Mouse (Mus musculus): ENCODE results near the gene Aanat. TPM values are rescaled to one million over a fixed set of nuclear protein-coding genes. Genes with fewer than 3 reads are reported as not detected.
"Not testable (repeated sequence)": the region's sequence is repeated elsewhere in the genome, so short reads cannot be mapped to it uniquely, and the experiment has no call there.

Aanat gene
- total RNA-seq, 2 experiments from 2014 or later: not detected

DNA sequence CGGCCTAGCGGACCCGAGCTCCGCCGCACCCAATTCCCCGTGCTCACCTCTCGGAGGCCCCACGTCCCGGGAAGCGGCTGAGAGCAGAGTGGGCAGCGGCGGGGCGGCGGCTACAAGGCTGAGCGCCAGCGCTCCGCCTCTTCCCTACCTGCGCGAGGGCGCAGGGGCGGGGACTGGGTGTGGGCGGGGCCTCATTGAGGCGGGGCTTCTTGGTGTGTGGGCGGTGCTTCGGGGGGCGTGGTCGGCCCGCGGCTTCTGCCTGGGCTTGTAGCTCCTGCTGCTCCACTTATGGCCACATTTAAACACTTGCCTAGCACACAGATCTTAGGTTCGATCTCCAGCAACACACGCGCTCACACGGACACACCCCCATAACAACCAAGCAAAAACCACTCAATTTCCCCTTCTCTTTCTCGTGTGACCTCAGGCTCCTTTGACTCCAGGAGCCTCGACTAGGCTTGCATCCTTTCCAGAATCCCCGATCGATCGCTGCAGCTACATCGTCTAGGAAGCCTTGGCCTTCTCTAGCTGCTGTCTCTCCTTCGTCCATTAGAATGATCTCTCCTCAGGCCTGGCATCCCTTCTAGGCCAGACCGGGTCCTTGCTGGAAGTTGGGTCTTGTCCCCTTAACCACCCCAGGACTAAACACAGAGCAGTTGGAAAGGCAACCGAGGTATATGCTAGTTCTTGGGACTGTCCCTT is 38.0 kb downstream of the Aanat start:
- peak; percentile 58 for ATAC-seq (replicated peaks; ENCODE audit: low FRiP score, low TSS enrichment, poor library complexity, severe bottlenecking)

- 0 out of 2 replicates have a peak, but pooled peaks have one; percentile 24 for ATAC-seq (replicated peaks; ENCODE audit: low FRiP score, low TSS enrichment, poor library complexity, severe bottlenecking)
These were observed 39.1 kb downstream of the Aanat start for GRCm38 (mm10) chr11:116625081-116626000.

DNA sequence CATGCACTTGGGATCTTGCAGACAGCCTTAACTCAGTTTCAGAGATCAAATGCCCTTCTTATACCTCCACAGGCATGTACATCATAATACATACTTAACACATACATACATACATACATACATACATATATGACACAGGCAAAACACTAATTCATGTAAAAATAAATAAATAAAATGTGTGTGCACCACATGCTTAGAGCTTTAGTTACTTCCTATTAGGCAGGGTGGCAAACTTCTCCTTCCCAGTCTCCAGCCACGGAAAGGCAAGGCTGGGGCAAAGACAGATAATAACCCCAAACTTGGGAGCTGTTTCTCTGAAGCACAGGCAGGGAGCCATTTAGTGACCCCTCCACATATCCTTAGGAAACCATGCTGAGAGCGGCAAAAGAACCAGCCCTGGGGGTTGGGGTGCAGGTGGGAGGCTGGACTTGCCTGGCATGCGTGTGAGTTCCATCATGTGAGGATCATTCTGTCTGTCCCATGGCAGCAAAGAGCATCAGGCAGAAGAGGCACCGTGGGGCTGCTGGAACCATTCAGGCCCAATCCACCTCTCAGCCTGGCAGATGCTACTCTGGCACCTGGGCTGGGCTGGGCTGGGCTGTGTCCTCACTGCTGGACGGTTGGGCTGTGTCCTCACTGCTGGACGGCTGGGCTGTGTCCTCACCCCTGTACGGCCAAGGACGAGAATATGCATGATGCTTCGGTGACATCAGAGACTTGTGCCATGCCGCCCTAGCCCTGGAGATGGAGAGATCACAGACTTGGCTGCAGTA is 40.3 kb downstream of the Aanat start, which contains the start of gene Rhbdf2:
Gene Rhbdf2 (minus strand): TSS at position 721 of the 773 bp plus-strand sequence.
- no peak for ATAC-seq (replicated peaks; ENCODE audit: low FRiP score, low TSS enrichment, poor library complexity, severe bottlenecking)

DNA sequence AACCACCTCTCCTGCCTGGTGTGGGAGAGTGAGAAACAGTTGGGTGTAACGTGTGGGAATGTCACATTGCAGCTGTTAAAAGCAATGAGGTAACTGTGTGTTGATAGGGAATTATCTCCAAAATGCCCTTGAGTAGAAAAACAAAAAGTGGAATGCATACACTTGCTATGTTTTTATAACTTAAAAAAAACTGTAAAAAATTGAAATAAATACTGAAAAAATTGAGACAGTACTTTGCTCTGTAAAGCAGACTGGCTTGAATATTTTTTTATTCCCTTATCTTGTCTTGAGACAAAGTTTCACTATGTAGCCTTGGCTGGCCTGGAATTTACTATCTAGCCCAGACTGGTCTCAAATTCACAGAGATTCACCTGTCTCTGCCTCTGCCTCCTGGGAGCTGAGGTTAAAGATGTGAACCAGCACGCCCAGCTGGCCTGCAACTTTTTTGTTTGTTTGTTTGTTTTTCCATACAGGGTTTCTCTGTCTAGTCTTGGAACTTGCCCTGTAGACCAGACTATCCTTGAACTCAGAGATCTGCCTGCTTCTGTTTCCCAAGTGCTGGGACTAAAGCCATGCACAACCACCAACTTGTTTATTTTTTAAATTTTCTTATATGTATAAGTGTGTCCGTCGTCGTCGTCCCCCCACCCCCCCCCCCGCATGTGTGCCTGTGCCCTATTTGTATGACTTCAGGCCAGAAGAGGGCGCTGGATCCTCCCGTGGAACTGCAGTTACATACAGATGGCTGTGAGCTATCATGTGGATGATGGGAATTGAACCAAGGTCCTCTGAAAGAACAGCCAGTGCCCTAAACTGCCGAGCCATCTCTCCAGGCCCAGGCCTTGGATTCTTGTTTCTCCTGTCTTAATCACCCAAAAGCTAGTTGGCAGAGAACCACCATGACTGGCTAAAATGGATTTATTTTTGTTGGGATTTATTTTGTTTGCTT is 41.1 kb downstream of the Aanat start:
- ATAC-seq (replicated peaks; ENCODE audit: low FRiP score, low TSS enrichment, poor library complexity, severe bottlenecking): no peak

DNA sequence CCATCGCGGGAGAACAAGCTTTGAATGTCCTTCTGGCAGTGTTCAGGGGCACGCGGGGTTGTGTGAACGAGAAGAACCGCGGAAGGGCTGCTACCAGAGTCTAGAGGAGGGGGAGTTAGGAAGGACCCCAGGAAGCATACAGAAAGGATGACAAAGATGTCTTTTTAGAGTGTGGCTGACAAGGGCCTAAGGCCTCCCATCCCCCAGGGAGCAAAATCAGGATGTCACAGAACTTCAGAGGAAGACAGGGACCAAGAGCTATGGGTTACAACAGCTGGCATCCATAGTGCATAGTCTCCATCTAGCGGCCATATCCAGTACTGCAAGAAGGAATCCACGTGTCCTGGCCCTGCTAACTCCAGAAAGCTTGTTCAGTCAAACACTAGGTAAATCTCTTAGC is 42.5 kb downstream of the Aanat start:
- ATAC-seq (replicated peaks; ENCODE audit: low FRiP score, low TSS enrichment, poor library complexity, severe bottlenecking): peak; percentile 48

- no peak for ATAC-seq (replicated peaks; ENCODE audit: low FRiP score, low TSS enrichment, poor library complexity, severe bottlenecking)
These were observed 43.2 kb downstream of the Aanat start for GRCm38 (mm10) chr11:116629472-116629871.

DNA sequence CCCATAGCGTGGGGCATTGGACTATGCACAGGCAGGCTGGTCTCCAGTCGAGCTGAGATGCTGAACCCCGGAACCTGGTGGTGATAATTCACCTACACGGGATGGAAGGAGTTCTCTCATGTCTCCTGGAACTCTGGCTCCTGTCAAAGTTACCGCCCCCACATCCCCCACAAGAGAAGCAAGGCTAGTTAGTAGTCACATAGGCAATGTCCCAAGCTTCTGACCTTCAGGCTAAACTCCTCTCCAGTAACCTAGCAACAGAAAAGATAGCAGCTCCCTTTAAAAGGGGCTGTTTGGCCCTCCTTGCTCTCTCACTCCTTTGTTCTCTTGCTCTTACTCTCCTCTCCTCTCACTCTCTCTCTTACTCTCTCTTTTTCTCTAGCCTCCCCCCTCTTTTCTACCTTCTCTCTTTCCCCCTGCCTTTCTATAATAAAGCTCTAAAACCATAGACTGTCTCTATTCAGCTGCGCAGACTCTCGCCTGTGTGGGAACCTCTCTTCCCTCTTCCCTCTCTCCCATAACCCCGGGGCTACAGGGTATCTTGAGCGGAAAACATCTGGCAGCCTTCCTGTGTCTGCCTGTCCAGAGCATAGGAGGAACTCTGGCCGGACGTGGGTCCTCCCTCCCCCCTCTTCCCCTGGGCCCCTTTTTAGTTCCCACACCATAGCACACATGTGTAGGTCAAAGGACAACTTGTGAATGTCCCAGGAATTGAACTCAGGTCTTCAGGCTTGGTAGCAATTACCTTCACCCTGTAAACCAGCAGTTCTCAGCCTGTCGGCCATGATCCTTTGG is 44.1 kb downstream of the Aanat start:
- ATAC-seq (replicated peaks; ENCODE audit: low FRiP score, low TSS enrichment, poor library complexity, severe bottlenecking): no peak

DNA sequence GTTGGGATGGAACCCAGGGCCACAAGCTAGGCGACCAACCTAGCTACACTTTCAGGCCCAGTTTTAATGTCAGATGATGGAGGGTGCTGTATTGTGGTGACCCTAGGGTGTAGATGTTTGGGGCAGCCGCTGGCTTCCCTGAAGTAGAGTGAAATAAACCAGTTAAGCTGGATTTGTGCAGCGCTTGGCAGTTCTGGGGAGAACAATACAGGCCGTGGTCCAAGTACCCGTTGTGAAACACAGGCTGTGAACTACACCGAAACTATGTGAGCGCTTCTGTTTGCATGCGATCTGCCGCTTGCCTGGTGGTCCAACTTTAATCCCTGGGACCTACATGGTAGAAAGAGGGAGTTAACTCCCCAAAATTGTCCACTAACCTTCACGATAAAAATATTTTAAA is 46.7 kb downstream of the Aanat start:
- ATAC-seq (replicated peaks; ENCODE audit: low FRiP score, low TSS enrichment, poor library complexity, severe bottlenecking): no peak

DNA sequence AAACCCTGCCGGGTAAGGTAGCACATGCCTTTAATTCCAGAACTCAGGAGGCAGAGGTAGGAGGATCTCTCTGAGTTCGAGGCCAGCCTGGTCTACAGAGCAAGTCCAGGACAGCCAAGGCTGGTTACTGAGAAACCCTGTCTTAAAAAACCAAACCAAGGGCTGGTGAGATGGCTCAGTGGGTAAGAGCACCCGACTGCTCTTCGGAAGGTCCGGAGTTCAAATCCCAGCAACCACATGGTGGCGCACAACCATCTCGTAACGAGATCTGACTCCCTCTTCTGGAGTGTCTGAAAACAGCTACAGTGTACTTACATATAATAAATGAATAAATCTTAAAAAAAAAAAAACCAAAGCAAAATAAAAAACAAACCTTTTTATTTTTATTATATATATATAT is 50.4 kb downstream of the Aanat start:
- not testable (repeated sequence) for ATAC-seq (replicated peaks; ENCODE audit: low FRiP score, low TSS enrichment, poor library complexity, severe bottlenecking)

- no peak for ATAC-seq (replicated peaks; ENCODE audit: low FRiP score, low TSS enrichment, poor library complexity, severe bottlenecking)
These were observed 54.9 kb downstream of the Aanat start for GRCm38 (mm10) chr11:116641168-116641567.

GRCm38 (mm10) chr11:116641731-116642130 is 55.5 kb downstream of the Aanat start:
- ATAC-seq (replicated peaks; ENCODE audit: low FRiP score, low TSS enrichment, poor library complexity, severe bottlenecking): no peak

- ATAC-seq (replicated peaks; ENCODE audit: low FRiP score, low TSS enrichment, poor library complexity, severe bottlenecking): peak; percentile 59
These were observed 56.7 kb downstream of the Aanat start for GRCm38 (mm10) chr11:116642681-116643578.

DNA sequence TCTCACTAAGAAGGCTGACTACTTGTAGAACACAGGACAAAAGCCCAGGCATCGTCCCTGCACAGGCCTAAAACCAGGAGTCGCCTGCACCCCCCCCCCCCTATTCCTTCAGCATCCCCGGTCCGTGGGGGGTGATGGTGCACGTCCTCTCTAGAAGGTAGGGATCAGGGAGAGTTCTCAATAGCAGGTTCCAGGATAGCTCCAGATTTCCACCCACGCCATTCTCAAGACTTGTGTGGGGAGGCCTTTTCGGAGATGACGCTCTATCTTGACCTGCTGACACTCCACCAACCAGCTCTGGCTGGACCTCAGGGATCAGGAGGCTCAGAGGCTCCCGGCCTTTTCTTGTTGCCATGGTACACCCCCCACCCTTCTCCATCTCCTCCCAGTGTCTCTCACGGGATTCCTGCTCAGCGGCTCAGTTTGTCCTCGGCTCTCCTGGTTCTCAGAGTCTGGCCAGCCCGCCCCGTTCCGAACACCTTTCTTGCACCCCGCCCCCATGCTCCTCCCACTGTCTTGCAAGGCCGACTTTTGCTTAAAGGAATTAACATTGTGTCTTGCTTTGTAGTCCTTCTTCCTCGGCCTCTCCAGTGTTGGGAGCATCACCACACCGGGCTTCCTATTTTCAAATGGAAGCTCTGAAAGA is 57.5 kb downstream of the Aanat start:
- no peak for ATAC-seq (replicated peaks; ENCODE audit: low FRiP score, low TSS enrichment, poor library complexity, severe bottlenecking)

- ATAC-seq (replicated peaks; ENCODE audit: low FRiP score, low TSS enrichment, poor library complexity, severe bottlenecking): no peak
These were observed 58.2 kb downstream of the Aanat start for GRCm38 (mm10) chr11:116644225-116645112.

DNA sequence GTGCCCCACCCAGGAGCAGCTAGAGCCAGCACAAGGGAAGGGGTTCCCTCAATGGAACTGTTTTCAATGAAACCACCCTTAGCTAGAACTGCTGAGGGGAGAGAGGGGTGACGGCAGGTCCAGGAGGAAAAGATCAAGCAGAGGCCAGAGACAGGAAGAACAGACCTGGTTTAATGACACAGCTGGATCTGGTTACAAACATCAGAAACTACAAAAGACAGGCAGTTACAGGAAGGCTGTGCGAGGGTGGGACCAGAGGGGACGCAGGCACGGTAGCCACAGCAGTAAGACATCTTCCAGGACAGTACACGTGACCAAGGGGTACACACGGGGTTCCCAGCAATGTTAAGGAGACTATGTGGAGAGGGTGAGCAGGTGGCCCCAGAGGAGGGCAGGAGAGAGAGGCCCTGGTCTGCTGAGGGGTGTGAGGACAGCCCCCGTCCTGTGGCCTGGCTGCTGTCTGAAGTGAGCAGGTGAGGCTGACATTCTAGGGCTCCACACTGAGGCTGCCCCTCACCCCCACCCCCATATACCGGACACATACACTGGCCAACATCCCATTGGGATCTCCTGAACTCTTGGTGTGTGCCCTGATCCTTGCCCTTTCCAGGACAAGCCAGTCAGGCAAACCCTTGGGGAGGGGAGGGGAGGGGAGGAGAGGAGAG is 59.3 kb downstream of the Aanat start:
- no peak for ATAC-seq (replicated peaks; ENCODE audit: low FRiP score, low TSS enrichment, poor library complexity, severe bottlenecking)

Measured in megakaryocyte-erythroid progenitor cell, adult 5-6 weeks (primary cell).